Mouse (Mus musculus): ENCODE data around the gene Aimp1. TPM values are rescaled to one million over a fixed set of nuclear protein-coding genes. Genes with fewer than 3 reads are reported as not detected.

Gene Aimp1
- polyA plus RNA-seq (2015; fragmentation: Illumina TruSeq; extraction: RNeasy Lipid Tissue Mini Kit (QIAGEN cat#74804); ENCODE audit: insufficient read depth, low read depth, low replicate concordance), result 11.4 TPM

GRCm38 (mm10) chr3:132684231-132684928, at the start of gene Aimp1:
TSS of gene Aimp1 (minus strand) at chr3:132684370.

GRCm38 (mm10) chr3:132683447-132684230, 531 bp downstream of the Aimp1 start, which contains the start of gene Tbck:
TSS of gene Tbck (plus strand) at chr3:132684144.

GRCm38 (mm10) chr3:132629601-132630239, 54.5 kb downstream of the Aimp1 start, which contains the start of gene Gimd1:
TSS of gene Gimd1 (plus strand) at chr3:132629820.

Other genes starting within 250 kb of the Aimp1 start
- gene Gimd1, start 54.5 kb downstream of the Aimp1 start, polyA plus RNA-seq (2015; fragmentation: Illumina TruSeq; extraction: RNeasy Lipid Tissue Mini Kit (QIAGEN cat#74804); ENCODE audit: insufficient read depth, low read depth, low replicate concordance), result not detected
- gene Tbck, start 226 bp downstream of the Aimp1 start, polyA plus RNA-seq (2015; fragmentation: Illumina TruSeq; extraction: RNeasy Lipid Tissue Mini Kit (QIAGEN cat#74804); ENCODE audit: insufficient read depth, low read depth, low replicate concordance), result 1.6 TPM

Measured in pancreas, adult 10 weeks (tissue).